Mouse (Mus musculus): ENCODE measurements around the gene Gm43552.

Gm43552 gene

GRCm38 (mm10) chr5:65438041-65438440, 54.6 kb downstream of the Gm43552 start:
- DNase-seq (ENCODE audit: low spot score): no peak

DNA sequence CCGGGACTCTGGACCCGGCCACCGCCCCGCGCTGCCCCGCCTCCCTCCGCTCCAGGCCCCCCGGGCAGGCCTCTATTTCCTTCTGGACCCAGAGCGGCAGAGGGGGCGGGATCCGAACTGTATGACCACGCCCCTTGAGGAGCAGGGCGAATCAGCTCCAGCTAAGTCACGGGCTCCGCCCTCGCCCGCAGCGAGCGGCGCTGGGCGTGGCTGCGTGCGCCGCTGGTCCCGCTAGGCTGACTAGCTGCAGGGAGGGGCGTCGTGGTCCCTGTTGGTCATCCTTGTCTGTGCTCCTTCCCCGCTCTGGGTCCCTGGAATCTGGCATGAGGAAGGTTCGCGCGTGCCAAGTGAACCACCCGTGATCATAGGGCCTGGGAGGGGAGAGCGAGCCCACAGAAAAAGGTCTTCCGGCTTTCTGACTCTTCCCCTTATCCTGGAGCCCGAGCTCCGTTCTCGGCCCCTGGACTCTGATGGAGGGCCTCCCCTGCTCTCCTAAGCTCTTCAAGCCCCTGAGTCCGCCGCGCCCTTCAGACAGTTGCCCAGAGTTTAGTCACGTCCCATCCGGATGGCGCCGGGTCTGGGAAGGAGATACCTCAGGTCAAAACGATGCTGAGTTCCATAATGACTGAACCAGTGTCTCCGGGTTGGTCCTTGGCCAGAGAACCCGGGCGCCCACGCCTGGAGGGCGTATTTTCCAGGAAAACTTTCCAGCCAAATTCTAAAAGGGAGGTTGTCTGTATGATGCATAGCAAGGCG, 56.6 kb downstream of the Gm43552 start, which contains the start of gene Ugdh:
TSS of gene Ugdh (minus strand) at position 144 of the 756 bp plus-strand sequence.
- DNase-seq (ENCODE audit: low spot score): peak; percentile 95

DNA sequence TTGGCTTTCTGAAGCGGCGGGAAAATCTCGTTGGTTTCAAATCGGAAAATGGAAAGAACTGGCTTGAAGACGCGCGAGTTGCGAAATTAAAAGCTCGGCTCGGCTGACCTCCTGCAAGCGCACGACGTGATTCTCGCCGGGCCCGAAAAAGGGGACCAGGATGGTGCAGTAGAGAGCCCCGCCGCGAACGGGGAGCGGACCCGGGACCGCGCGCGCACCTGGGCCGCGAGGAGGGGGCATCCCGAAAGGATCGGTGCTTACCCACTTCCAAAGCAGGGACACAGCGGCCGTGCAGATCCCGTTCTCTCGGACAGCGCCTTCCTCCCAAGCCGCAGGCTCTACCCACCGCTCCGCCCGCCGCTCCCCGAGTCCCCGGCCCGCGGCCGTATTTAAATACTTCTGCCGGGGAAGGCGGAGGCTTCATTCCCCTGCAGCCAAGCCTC, 57.2 kb downstream of the Gm43552 start:
- peak; percentile 67 for DNase-seq (ENCODE audit: low spot score)

DNA sequence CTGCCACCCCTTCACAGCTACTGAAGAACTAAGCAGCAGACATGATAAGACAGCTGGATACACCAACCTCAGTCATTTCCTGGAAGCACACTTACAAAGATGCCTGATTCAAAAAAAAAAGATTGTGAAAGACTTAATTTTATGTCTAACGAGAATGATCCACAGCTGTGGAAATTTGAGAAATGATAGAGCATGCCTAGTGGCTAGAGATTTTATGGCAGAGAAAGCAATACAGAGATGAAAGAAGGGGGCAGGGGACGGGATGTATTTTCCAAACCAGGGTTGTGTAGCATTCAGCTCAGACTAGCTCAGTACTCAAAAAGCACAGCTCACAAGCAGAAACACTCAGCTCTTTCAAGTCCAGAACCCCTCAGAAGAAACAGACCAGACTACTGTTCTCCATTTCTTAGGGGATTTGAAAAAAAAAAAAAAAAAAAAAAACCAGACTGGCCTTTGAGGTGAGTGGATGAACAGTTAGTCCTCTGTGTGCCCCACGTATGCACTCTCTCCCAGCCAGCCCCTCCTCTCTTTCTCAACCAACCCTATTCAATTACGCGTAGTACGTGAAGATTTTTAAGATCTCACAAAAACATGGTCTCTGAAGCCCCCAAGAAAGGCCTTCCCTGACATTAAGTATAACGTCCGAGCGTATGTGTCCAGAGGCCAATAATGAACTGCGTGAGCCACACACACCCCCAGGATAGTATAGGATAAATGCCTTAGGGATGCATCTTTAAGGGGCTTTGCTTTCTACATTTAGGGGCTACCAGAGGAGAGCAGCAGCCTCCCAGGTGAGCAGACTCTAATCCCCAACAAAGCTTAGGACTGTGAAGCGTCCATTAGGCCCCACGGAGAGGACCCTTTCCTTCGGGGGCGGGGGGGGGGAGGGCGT, 57.9 kb downstream of the Gm43552 start:
- peak; percentile 35 for DNase-seq (ENCODE audit: low spot score)

DNA sequence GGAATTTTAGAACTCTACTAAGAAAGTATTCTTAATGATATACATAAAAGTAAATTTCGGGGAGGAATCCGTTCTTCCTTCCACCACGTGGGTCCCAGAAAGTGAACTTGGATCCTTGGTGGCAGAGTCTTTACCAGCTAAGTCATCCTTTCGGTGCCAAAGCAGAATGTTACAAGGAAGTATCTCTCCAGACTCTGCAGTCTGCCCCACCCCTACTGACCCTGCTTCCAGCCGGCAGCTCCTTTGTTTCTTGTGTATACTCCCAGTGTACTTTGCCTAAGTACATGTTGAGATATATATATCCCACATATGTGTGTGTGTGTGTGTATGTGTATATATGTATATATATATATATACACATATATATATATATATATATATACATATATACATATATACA, 63.2 kb downstream of the Gm43552 start:
- DNase-seq (ENCODE audit: low spot score): no peak

GRCm38 (mm10) chr5:65428321-65428720, 64.3 kb downstream of the Gm43552 start:
- DNase-seq (ENCODE audit: low spot score): no peak

DNA sequence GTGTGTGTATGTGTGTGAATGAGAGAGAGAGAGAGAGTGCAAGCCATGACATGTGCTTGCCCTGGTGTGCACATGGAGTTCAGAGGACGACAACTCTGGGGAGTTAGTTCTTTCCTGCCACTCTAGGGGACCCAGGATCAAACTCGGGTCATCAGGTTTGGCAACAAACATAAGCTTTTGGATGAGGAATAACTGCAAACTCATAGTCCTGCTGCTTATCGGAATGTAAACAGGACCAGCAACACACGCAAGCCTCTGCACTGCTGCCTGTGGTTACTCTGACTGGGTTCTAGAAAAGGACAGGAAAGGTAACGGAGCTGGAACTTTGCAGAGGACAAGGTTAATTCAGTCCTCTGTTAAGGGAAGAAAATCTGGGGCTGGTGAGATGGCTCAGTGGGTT, 67.4 kb downstream of the Gm43552 start:
- DNase-seq (ENCODE audit: low spot score): no peak

- no peak for DNase-seq (ENCODE audit: low spot score)
These were observed 68.4 kb downstream of the Gm43552 start for GRCm38 (mm10) chr5:65424215-65424614.

DNA sequence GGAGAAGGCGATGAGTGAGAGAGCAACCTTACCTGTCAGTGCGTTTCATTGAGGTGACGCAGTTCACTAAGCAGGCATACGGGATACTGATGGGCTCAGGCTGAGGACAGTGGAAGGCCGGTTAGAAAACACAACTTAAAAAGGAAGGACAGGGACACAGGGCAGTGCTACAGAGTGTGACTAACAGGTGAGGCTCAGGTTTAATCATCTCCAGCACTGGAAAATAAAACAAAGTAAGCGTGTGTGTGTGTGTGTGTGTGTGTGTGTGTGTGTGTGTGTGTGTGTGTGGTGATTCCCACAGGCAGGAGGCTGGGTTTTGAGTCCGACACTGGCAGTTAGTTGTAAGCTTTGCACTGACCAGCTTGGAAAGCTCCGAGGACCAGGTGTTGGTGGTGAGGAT, 69.8 kb downstream of the Gm43552 start:
- DNase-seq (ENCODE audit: low spot score): no peak

- no peak for DNase-seq (ENCODE audit: low spot score)
These were observed 71.8 kb downstream of the Gm43552 start for GRCm38 (mm10) chr5:65420822-65421221.

DNA sequence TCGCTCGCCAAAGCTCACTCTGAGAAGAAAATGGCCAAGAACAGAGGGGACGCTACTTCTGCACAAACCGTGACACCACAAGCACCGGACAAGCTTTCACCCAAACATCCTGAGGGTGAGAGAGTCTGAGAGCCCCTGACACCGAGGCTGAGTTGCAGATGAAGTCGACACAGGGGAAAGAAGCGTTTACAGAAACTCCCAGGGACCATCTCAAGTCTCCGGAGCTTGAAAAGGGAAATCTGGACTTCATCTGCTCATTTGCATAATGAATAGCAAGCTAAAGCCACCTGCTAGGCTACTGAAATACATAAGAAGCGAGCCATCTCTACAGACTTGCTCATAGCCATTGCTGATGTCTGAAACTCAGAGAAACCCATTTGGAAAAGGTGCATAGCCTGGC, 73.5 kb downstream of the Gm43552 start:
- no peak for DNase-seq (ENCODE audit: low spot score)

DNA sequence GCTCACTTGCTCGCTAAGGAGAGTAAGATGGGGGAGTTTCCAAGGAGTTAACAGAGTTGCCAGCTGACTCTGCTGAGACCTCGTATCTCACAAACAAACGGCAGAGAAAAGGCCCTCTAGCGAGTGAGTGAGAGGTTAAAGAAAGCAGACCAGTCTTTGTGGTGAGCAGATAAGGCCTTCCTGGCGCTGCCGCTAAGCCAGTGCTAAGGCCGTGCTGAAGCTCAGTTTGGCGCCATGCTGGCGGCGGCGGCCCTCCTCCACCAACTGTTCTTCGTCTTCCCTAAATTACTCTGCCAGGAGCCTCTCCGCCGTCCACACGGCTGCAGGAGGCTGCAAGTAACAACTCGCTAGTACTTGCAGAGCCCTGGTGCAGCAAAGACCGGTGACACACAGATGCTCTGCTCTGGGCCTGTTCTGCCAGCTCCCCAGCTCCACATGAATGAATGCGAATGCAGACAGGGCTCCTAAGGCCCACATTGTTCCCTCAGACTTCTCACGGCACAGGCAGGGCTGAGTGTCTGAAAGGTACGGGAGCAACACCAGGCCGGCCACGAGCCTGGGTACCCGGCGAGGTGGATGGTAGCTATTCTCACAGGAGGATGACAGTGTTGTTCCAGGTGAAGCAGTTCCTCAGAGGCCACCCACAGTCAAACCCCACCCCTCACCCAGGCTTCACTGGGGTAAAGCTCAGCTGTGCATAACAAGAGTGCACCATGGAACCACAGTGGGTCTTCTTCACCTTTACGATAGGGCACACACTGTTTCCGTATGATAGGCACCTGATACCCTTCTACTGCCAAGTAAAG, 76.8 kb downstream of the Gm43552 start:
- DNase-seq (ENCODE audit: low spot score): peak; percentile 65

DNA sequence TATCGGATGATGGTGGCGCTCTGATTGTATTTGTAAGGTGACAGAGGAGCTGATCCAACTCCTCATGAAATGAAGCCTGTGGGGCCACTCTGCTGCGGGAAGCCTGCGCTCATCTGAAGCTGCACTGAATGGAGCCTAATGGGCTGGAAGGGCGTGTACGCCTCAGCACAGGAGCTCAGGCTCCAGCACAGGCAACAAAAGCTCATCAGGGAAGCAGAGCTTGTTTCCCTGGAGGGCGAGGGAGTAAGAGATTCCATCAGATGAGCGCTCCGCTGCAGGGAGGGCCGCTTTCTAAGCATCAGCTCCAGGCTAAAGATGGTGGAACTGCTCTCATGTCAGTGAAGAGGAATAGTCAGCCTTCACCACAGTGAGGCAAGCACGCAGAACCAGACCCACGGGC, 84.6 kb downstream of the Gm43552 start:
- no peak for DNase-seq (ENCODE audit: low spot score)

- peak; percentile 79 for DNase-seq (ENCODE audit: low spot score)
These were observed 91.2 kb downstream of the Gm43552 start for GRCm38 (mm10) chr5:65401251-65401994.

DNA sequence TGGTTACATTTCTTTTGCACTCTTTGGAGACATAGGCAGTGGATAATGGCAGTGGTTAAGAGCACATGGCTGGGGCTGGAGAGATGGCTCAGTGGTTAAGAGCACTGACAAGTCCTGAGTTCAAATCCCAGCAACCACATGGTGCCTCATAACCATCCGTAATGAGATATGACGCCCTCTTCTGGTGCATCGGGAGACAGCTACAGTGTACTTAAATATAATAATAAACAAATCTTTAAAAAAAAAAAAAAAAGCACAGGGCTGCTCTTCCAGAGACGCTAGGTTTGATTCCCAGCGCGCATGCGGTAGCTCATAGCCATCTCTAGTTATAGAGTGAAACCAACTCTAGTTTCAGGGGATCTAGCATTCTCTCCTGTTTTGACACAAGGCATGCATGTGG, 98.2 kb downstream of the Gm43552 start:
- no peak for DNase-seq (ENCODE audit: low spot score)

DNA sequence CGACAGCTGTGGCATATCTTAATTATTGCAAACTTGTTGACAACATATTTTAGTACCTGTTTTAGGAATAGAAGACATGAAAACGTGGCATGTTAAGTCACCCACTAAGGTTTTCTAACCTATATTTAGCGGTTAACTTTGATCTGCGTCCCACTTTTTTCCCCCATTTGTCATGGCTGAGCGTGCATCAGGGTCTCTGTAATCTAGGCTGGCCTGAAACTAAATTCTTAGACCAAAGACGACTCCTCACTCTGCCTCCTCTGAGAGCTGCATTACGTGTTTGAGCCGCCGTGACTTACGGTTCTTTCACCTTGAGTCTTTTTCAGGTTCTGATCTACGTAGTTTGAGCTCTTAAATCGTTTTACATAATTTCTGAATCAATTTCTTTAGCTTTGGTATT, 100.9 kb downstream of the Gm43552 start:
- DNase-seq (ENCODE audit: low spot score): peak; percentile 72

GRCm38 (mm10) chr5:65390648-65391644, 101.7 kb downstream of the Gm43552 start, which contains the start of the genes Rpl9 and Lias:
TSS of gene Rpl9 (minus strand) at chr5:65391444.
TSS of gene Lias (plus strand) at chr5:65391497.
- DNase-seq (ENCODE audit: low spot score): peak; percentile 96

- no peak for DNase-seq (ENCODE audit: low spot score)
These were observed 105.4 kb downstream of the Gm43552 start for GRCm38 (mm10) chr5:65387008-65387867.

DNA sequence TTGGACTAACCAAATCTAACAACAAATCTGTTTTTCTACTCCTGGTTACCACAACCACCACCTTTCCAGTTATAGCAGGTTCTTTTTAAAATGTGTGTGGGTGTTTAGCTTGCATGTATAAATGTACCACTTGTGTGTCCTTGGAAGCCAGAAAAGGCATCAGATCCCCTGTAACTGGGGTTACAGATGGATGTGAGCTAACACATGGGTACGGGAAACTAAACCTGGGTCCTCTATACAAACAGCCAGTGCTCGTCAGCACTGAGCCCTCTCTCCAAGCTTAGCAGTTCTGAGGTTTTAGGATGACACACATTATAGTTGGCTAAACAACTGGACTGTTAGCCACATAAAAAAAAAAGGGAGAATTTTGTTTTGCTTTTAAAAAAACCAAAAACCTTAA, 106.9 kb downstream of the Gm43552 start:
- DNase-seq (ENCODE audit: low spot score): no peak
